Mouse (Mus musculus) stomach, embryonic 14.5 days (tissue): ENCODE data around the gene Fam53b. TPM values are rescaled to one million over a fixed set of nuclear protein-coding genes. Genes with fewer than 3 reads are reported as not detected.

ENCODE experiments used
- ATAC-seq: fragments of 200-750 bp; cut with Nextera tagmentation; 2 replicates; pipeline ENCODE4 v1.8.0; 2017; ENCODE audit warnings: low read depth, moderate TSS enrichment; ENCODE audit not compliant: insufficient number of reproducible peaks, insufficient read depth, low FRiP score
- H3K27ac ChIP-seq: fragments of 300-500 bp; sonication (generic); 2 replicates; pipeline ENCODE4 v1.5.1; 2014; ENCODE audit warnings: mild to moderate bottlenecking, low read length, moderate library complexity, mixed read lengths
- H3K27me3 ChIP-seq: fragments of 300-500 bp; sonication (generic); 2 replicates; pipeline ENCODE4 v1.6.1; 2014; ENCODE audit warnings: low read length, control low read depth, mixed read lengths; ENCODE audit not compliant: control insufficient read depth, insufficient read depth
- H3K36me3 ChIP-seq: fragments of 300-500 bp; sonication (generic); 2 replicates; pipeline ENCODE4 v1.6.1; 2014; ENCODE audit warnings: mild to moderate bottlenecking, control low read depth, low read length, moderate library complexity, mixed read lengths; ENCODE audit not compliant: control insufficient read depth, insufficient read depth
- H3K4me1 ChIP-seq: fragments of 300-500 bp; sonication (generic); 2 replicates; pipeline ENCODE4 v1.6.1; 2014; ENCODE audit warnings: low read length, control low read depth, mixed read lengths; ENCODE audit not compliant: control insufficient read depth, insufficient read depth
- H3K4me2 ChIP-seq: fragments of 300-500 bp; sonication (generic); replicated peaks from 2 replicates; pipeline ENCODE4 v1.6.1; 2014; ENCODE audit warnings: low read depth, low read length, control low read depth
- H3K4me3 ChIP-seq: fragments of 300-500 bp; sonication (generic); 2 replicates; pipeline ENCODE4 v1.5.1; 2014; ENCODE audit warnings: low read depth, low read length, control low read depth
- H3K9ac ChIP-seq: fragments of 300-500 bp; sonication (generic); replicated peaks from 2 replicates; pipeline ENCODE4 v1.6.1; 2014; ENCODE audit warnings: low read depth, mild to moderate bottlenecking, control low read depth, low read length, moderate library complexity, mixed read lengths
- H3K9me3 ChIP-seq: fragments of 300-500 bp; sonication (generic); 2 replicates; pipeline ENCODE4 v1.6.1; 2016; ENCODE audit warnings: low read depth, low read length, control low read depth; ENCODE audit not compliant: control insufficient read depth
- WGBS: fragments of 180-500 bp; shearing (Covaris S2); extraction: QIAGEN DNeasy Blood & Tissue Kit; methylation state at CpG from one replicate; pipeline ENCODE4 v1.1.7; 2014; 5-methylcytosine and 5-hydroxymethylcytosine counted together
- polyA plus RNA-seq: library from polyadenylated mRNA; unstranded; fragments of >200 nt; fragmentation: Nextera tagmentation; extraction: Ambion mirVana; gene quantifications from 2 replicates; pipeline ENCODE4 v1.2.1, GENCODE M21; 2014

The Fam53b gene
- polyA plus RNA-seq, 1 experiment from 2014 or later, result 16.4 TPM

- H3K4me1 ChIP-seq, result peaks cover 10% of the 10 kb centered on the region
- no peaks in the 10 kb centered on the region for H3K9me3 ChIP-seq
- H3K9ac ChIP-seq, result no peak overlapping the region
- 84% methylated on average over 4 of the region's 4 CpGs for WGBS
- H3K36me3 ChIP-seq, result no peaks in the 10 kb centered on the region
- no peak overlapping the region for H3K27ac ChIP-seq
- no peak overlapping the region for H3K4me3 ChIP-seq
- no peak overlapping the region for H3K4me2 ChIP-seq
- H3K27me3 ChIP-seq, result no peaks in the 10 kb centered on the region
- no peak for ATAC-seq
These were observed 129.8 kb downstream of the Fam53b start for GRCm38 (mm10) chr7:132683923-132684322.

GRCm38 (mm10) chr7:132682901-132683300 is 130.8 kb downstream of the Fam53b start:
- no peaks in the 10 kb centered on the region for H3K27me3 ChIP-seq
- WGBS, result 76% methylated on average over 3 of the region's 3 CpGs
- no peaks in the 10 kb centered on the region for H3K36me3 ChIP-seq
- ATAC-seq, result no peak
- H3K4me3 ChIP-seq, result no peak overlapping the region
- no peak overlapping the region for H3K27ac ChIP-seq
- no peaks in the 10 kb centered on the region for H3K9me3 ChIP-seq
- H3K4me1 ChIP-seq, result peaks cover 2% of the 10 kb centered on the region
- no peak overlapping the region for H3K9ac ChIP-seq
- no peak overlapping the region for H3K4me2 ChIP-seq

- Histone ChIP-seq H3K4me1 (no peaks in the 10 kb centered on the region), H3K9ac (no peak overlapping the region), H3K4me3 (no peak overlapping the region), H3K4me2 (no peak overlapping the region), H3K27ac (no peak overlapping the region), H3K36me3 (no peaks in the 10 kb centered on the region), H3K27me3 (no peaks in the 10 kb centered on the region), H3K9me3 (no peaks in the 10 kb centered on the region)
- ATAC-seq, result no peak
- WGBS, result 90% methylated on average over 3 of the region's 3 CpGs
These were observed 131.3 kb downstream of the Fam53b start for GRCm38 (mm10) chr7:132682336-132682735.

- H3K36me3 ChIP-seq, result no peaks in the 10 kb centered on the region
- H3K4me2 ChIP-seq, result no peak overlapping the region
- H3K4me1 ChIP-seq, result no peaks in the 10 kb centered on the region
- ATAC-seq, result no peak
- no peaks in the 10 kb centered on the region for H3K9me3 ChIP-seq
- 85% methylated on average over 1 of the region's 1 CpGs for WGBS
- no peak overlapping the region for H3K27ac ChIP-seq
- H3K4me3 ChIP-seq, result no peak overlapping the region
- H3K27me3 ChIP-seq, result no peaks in the 10 kb centered on the region
- no peak overlapping the region for H3K9ac ChIP-seq
These were observed 131.9 kb downstream of the Fam53b start for GRCm38 (mm10) chr7:132681831-132682230.

GRCm38 (mm10) chr7:132681296-132681695 is 132.4 kb downstream of the Fam53b start:
- H3K9me3 ChIP-seq, result no peaks in the 10 kb centered on the region
- 88% methylated on average over 11 of the region's 11 CpGs for WGBS
- no peaks in the 10 kb centered on the region for H3K27me3 ChIP-seq
- no peak overlapping the region for H3K4me3 ChIP-seq
- ATAC-seq, result no peak
- no peak overlapping the region for H3K9ac ChIP-seq
- H3K36me3 ChIP-seq, result no peaks in the 10 kb centered on the region
- no peak overlapping the region for H3K27ac ChIP-seq
- no peaks in the 10 kb centered on the region for H3K4me1 ChIP-seq
- H3K4me2 ChIP-seq, result no peak overlapping the region

GRCm38 (mm10) chr7:132679549-132679948 is 134.1 kb downstream of the Fam53b start:
- no peak overlapping the region for H3K4me2 ChIP-seq
- no peaks in the 10 kb centered on the region for H3K27me3 ChIP-seq
- H3K27ac ChIP-seq, result no peak overlapping the region
- H3K9me3 ChIP-seq, result no peaks in the 10 kb centered on the region
- H3K4me1 ChIP-seq, result no peaks in the 10 kb centered on the region
- peak; percentile 35; the same call in 1 of the 2 replicates for ATAC-seq
- no peaks in the 10 kb centered on the region for H3K36me3 ChIP-seq
- 69% methylated on average over 5 of the region's 6 CpGs for WGBS
- H3K9ac ChIP-seq, result no peak overlapping the region
- H3K4me3 ChIP-seq, result no peak overlapping the region

- H3K4me3 ChIP-seq, result no peak overlapping the region
- ATAC-seq, result no peak
- no peaks in the 10 kb centered on the region for H3K36me3 ChIP-seq
- H3K27ac ChIP-seq, result no peak overlapping the region
- H3K4me2 ChIP-seq, result no peak overlapping the region
- WGBS, result 73% methylated on average over 4 of the region's 4 CpGs
- H3K9ac ChIP-seq, result no peak overlapping the region
- no peaks in the 10 kb centered on the region for H3K27me3 ChIP-seq
- no peaks in the 10 kb centered on the region for H3K9me3 ChIP-seq
- H3K4me1 ChIP-seq, result no peaks in the 10 kb centered on the region
These were observed 134.6 kb downstream of the Fam53b start for GRCm38 (mm10) chr7:132679117-132679516.

GRCm38 (mm10) chr7:132675922-132676321 is 137.8 kb downstream of the Fam53b start:
- Histone ChIP-seq H3K9ac (no peak overlapping the region), H3K4me3 (no peak overlapping the region), H3K4me1 (no peaks in the 10 kb centered on the region), H3K27ac (no peak overlapping the region), H3K4me2 (no peak overlapping the region), H3K9me3 (no peaks in the 10 kb centered on the region), H3K27me3 (no peaks in the 10 kb centered on the region), H3K36me3 (no peaks in the 10 kb centered on the region)
- 83% methylated on average over 2 of the region's 2 CpGs for WGBS
- ATAC-seq, result no peak

- Histone ChIP-seq H3K27me3 (no peaks in the 10 kb centered on the region), H3K27ac (no peak overlapping the region), H3K36me3 (no peaks in the 10 kb centered on the region), H3K4me1 (no peaks in the 10 kb centered on the region), H3K9ac (no peak overlapping the region), H3K4me3 (no peak overlapping the region), H3K4me2 (no peak overlapping the region), H3K9me3 (no peaks in the 10 kb centered on the region)
- WGBS, result 51% methylated on average over 17 of the region's 17 CpGs
- no peak for ATAC-seq
These were observed 139.5 kb downstream of the Fam53b start for GRCm38 (mm10) chr7:132673931-132674755.
